Mouse (Mus musculus) heart, embryonic 16.5 days (tissue): ENCODE data around the gene Gm17720. TPM values are rescaled to one million over a fixed set of nuclear protein-coding genes. Genes with fewer than 3 reads are reported as not detected.
A peak's percentile ranks its signal among the peaks of the same experiment; 100 is the strongest.

ENCODE experiments used
- ATAC-seq: fragments of 200-750 bp; cut with Nextera tagmentation; replicated peaks from 2 replicates; pipeline ENCODE4 v1.8.0; 2017; ENCODE audit warnings: moderate number of reproducible peaks; ENCODE audit not compliant: insufficient read depth, low FRiP score; ENCODE audit errors: extremely low read depth
- H3K27ac ChIP-seq: fragments of 300-500 bp; sonication (generic); 2 replicates; pipeline ENCODE4 v1.5.1; 2014; ENCODE audit warnings: mild to moderate bottlenecking, low read length, control low read depth, moderate library complexity
- H3K27me3 ChIP-seq: fragments of 300-500 bp; sonication (generic); 2 replicates; pipeline ENCODE4 v1.6.1; 2014; ENCODE audit warnings: low read length, mixed read lengths; ENCODE audit not compliant: control insufficient read depth, insufficient read depth
- H3K36me3 ChIP-seq: fragments of 300-500 bp; sonication (generic); 2 replicates; pipeline ENCODE4 v1.6.1; 2014; ENCODE audit not compliant: control insufficient read depth, insufficient read depth
- H3K4me1 ChIP-seq: fragments of 300-500 bp; sonication (generic); 2 replicates; pipeline ENCODE4 v1.6.1; 2014; ENCODE audit warnings: low read length, mixed read lengths; ENCODE audit not compliant: control insufficient read depth, insufficient read depth
- H3K4me2 ChIP-seq: fragments of 300-500 bp; sonication (generic); 2 replicates; pipeline ENCODE4 v1.6.1; 2014; ENCODE audit warnings: low read depth, mild to moderate bottlenecking, control low read depth, low read length
- H3K4me3 ChIP-seq: fragments of 300-500 bp; sonication (generic); 2 replicates; pipeline ENCODE4 v1.5.1; 2014; ENCODE audit warnings: mild to moderate bottlenecking, control low read depth, low read length
- H3K9ac ChIP-seq: fragments of 300-500 bp; sonication (generic); 2 replicates; pipeline ENCODE4 v1.6.1; 2014; ENCODE audit warnings: low read length, control low read depth
- H3K9me3 ChIP-seq: fragments of 300-500 bp; sonication (generic); replicated peaks from 2 replicates; pipeline ENCODE4 v1.6.1; 2016; ENCODE audit warnings: low read length; ENCODE audit not compliant: control insufficient read depth
- WGBS: fragments of 180-500 bp; shearing (Covaris S2); extraction: QIAGEN DNeasy Blood & Tissue Kit; methylation state at CpG from one replicate; pipeline ENCODE4 v1.1.7; 2014; 5-methylcytosine and 5-hydroxymethylcytosine counted together
- polyA plus RNA-seq: library from polyadenylated mRNA; unstranded; fragments of >200 nt; fragmentation: Nextera tagmentation; extraction: Ambion mirVana; gene quantifications from 2 replicates; pipeline ENCODE4 v1.2.1, GENCODE M21; 2015

Gene Gm17720
- polyA plus RNA-seq, 1 experiment from 2014 or later: not detected

DNA sequence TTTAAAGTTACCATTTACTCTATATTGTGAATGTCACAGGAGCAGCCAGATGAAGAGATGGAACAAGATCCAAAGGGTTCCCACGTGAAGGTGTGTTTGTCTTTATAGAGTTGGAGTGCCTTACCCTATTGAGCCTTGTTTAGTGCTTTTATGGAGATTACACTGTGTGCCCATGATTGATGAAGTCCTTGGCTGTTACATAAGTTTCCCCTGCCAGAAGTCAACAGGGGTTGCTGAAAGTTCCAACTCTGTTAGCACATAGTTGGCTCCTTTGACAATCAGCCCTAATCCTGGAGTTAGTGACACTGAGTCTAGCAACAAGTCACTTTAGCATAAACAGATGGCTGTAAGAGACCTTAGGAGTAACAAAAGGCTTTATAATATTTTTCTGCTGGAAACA is 10.7 kb downstream of the Gm17720 start:
- no peak for ATAC-seq
- peaks cover 26% of the 10 kb centered on the region for H3K36me3 ChIP-seq
- no peaks in the 10 kb centered on the region for H3K4me1 ChIP-seq
- H3K9ac ChIP-seq: no peak overlapping the region
- H3K27me3 ChIP-seq: no peaks in the 10 kb centered on the region
- WGBS: 51% methylated on average over 1 of the region's 1 CpGs
- H3K4me3 ChIP-seq: no peak overlapping the region
- no peak overlapping the region for H3K27ac ChIP-seq
- H3K9me3 ChIP-seq: peaks cover 21% of the 10 kb centered on the region
- H3K4me2 ChIP-seq: no peak overlapping the region

DNA sequence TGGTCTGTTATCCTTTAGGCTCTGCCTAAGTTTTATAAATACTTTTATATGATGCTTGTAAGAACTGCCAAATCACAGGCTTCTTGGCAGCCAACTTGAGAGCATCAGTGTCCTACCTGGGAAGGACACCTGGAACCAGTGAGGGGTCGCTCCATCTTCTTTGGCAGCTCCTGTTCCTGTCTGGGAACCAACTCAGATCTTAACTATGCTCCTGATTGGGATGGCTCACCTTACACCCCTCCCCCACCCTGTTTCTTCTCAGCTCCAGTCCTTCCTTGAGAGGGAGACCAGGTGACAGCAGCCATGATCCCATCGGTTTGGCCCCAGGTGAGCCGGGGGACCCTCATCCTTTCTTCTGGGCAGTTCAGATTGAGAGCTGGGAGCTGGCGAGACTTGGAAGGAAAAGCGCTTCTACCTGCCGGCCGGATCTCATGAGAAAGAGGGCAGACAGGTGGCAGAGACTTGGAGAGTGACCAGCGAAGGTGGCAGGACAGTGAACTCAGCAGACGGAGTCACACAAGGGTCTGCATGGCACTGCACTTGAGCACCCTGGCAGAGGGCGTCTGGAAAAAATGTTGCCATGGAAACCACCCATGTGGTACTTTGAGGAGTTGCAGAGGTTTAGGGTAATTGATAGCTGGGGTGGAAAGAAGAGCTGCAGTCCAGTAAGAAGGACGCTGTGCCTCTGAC is 20.0 kb downstream of the Gm17720 start:
- Histone ChIP-seq H3K9me3 (no peaks in the 10 kb centered on the region), H3K4me1 (no peaks in the 10 kb centered on the region), H3K9ac (no peak overlapping the region), H3K4me3 (no peak overlapping the region), H3K27me3 (0 out of 2 replicates have a peak, but pooled peaks cover 3% of the 10 kb centered on the region), H3K4me2 (no peak overlapping the region), H3K27ac (no peak overlapping the region), H3K36me3 (peaks cover 13% of the 10 kb centered on the region)
- 81% methylated on average over 11 of the region's 11 CpGs for WGBS
- no peak for ATAC-seq

DNA sequence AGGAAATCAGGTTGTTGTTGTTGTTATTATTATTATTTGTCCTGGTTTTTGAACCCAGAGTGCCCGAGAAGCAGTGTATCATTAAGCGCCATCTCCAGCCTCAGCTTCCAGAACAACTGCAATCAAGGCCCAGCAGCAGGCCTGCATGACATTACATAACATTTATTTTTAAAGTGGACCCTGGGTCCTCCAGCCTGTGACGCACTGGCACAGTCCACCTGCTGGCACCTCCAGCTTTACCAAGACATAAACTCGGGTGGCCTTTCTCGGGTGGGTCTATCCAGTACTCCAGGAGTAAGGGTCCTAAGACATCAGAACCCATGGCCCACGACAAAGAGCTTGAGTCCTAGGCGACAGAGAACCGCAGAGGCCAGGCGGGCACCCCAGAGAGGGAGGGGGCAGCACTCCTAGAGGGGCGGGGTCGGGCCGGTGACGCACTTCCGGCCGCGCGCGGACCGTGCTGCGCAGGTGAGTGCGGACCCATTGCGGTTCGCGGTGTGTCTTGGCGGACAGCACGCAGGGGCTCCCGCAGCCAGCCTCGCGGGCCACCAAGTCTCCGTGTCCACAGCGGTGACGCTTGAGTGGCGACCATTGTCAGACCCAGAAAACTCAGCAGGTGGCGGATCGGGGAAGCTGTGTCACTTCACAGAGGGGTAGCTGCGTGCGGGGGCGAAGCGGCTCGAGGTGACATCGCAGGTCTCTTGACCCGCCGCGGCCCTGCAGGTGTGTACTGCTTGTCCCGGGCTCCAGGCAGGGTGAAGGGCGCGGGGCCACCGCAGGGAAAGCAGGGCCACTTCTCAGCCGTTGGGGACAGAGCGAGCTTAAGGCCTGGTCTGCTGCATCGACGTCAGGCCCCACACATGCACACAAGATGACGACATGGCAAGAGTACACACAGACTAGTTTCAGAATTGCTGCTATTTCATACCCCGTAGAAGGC is 23.0 kb downstream of the Gm17720 start, which contains the start of gene Zfp612:
Zfp612 (plus strand) TSS at position 465 of the 940 bp plus-strand sequence.
- Histone ChIP-seq H3K4me3 (peak within 1 kb of the TSS; percentile 69), H3K36me3 (no peaks in the 10 kb centered on the region), H3K9ac (peak within 1 kb of the TSS; percentile 67), H3K4me1 (no peaks in the 10 kb centered on the region), H3K9me3 (no peaks in the 10 kb centered on the region), H3K27me3 (0 out of 2 replicates have a peak, but pooled peaks cover 3% of the 10 kb centered on the region), H3K27ac (no peak within 1 kb of the TSS), H3K4me2 (peak within 1 kb of the TSS; percentile 66)
- WGBS: 6% methylated on average over 54 of the region's 54 CpGs
- ATAC-seq: peak; percentile 86

DNA sequence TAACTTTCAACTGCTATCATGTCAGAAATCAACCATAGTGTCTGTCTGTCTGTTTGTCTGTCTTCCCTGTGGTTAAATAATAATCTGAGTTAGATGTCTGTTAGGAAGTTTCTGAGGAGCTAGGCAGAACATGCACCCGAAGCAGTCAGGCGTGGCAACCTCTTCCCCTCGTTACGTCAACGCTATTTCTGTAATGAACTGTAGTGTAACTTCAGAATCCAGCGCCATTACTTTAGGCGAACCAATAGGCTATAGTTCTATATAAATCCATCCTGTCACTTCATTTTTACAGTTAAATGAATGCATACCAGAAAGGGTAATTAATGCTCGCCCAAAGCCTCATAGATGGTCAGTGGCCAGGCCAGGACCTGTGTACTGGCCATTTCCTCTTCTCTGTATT is 28.1 kb downstream of the Gm17720 start:
- no peaks in the 10 kb centered on the region for H3K36me3 ChIP-seq
- peaks cover 3% of the 10 kb centered on the region; the same call in 1 of the 2 replicates for H3K9me3 ChIP-seq
- no peak overlapping the region for H3K27ac ChIP-seq
- 0 out of 2 replicates have a peak, but pooled peaks cover 5% of the 10 kb centered on the region for H3K27me3 ChIP-seq
- no peaks in the 10 kb centered on the region for H3K4me1 ChIP-seq
- ATAC-seq: no peak
- H3K9ac ChIP-seq: no peak overlapping the region
- H3K4me3 ChIP-seq: no peak overlapping the region
- 79% methylated on average over 8 of the region's 8 CpGs for WGBS
- H3K4me2 ChIP-seq: no peak overlapping the region

DNA sequence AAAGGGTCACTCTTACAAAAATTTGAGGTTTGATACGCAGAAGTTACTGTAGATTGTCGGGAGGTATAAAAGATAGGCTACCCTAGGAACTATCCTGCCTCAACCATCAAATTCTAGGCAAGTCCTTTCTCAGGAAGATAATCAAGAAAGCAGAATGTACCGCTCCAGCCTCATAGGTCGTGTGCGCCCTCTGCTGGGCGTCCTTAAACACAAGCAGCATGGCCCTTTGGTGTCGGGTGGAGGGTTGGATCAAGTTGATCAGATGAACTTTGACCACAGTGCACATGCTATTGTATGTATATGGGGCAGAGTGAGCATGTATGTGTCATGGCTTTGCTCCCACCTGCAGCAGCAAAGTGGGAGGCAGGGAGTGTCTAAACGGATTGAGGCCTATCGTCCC is 31.0 kb downstream of the Gm17720 start:
- no peak overlapping the region for H3K4me2 ChIP-seq

DNA sequence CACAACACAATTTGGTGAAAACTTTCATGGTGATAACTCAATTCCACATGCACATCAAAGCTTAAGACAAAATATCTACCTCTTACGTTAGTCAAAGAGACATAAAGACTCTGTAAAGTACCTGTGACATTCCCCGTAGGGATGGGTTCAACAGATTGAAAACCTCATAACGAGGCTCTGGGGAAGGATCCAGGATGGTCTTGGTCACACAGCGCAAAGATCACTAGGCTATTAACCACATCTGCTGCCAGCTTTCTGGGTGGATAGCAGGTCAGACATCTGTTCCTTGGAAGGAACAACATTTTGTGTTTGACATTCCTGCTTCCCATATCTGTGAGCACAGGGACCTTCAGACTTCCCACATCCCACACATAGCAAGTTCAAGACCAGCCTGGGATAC is 32.8 kb downstream of the Gm17720 start:
- Histone ChIP-seq H3K4me2 (no peak overlapping the region), H3K27me3 (0 out of 2 replicates have a peak, but pooled peaks cover 2% of the 10 kb centered on the region), H3K9ac (no peak overlapping the region), H3K9me3 (peaks cover 5% of the 10 kb centered on the region), H3K36me3 (no peaks in the 10 kb centered on the region), H3K4me3 (no peak overlapping the region), H3K4me1 (no peaks in the 10 kb centered on the region), H3K27ac (no peak overlapping the region)
- no peak for ATAC-seq
- 79% methylated on average over 4 of the region's 4 CpGs for WGBS

More for the DNA sequence above, 31.0 kb downstream of the Gm17720 start:
- Histone ChIP-seq H3K27me3 (0 out of 2 replicates have a peak, but pooled peaks cover 2% of the 10 kb centered on the region), H3K4me3 (no peak overlapping the region), H3K9ac (no peak overlapping the region), H3K9me3 (peaks cover 5% of the 10 kb centered on the region), H3K36me3 (no peaks in the 10 kb centered on the region), H3K27ac (no peak overlapping the region), H3K4me1 (no peaks in the 10 kb centered on the region)
- 12% methylated on average over 9 of the region's 9 CpGs for WGBS
- ATAC-seq: 0 out of 2 replicates have a peak, but pooled peaks have one; percentile 10

DNA sequence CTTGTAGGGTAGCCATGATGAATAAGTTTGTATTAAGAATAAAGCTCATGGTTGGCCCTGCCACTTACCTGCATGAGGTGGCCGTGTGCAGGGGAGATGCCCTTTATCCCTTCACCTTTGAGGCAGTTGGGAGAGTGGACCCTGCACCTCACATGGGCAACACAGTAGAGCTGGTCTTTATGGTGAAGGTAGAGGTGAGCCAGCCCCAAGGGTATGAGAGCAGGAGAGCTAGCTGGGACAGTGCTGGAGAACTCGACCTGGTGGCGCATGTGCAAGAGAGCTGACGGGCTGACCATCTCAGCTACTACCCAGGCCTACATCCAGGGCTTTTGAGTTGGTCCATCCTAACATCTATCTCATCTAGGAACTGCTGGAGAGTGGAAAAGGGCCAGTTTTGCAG is 36.9 kb downstream of the Gm17720 start:
- 90% methylated on average over 4 of the region's 4 CpGs for WGBS
- no peak for ATAC-seq
- H3K27me3 ChIP-seq: no peaks in the 10 kb centered on the region
- peaks cover 2% of the 10 kb centered on the region for H3K9me3 ChIP-seq
- H3K36me3 ChIP-seq: no peaks in the 10 kb centered on the region
- no peak overlapping the region for H3K9ac ChIP-seq
- no peak overlapping the region for H3K4me3 ChIP-seq
- H3K4me1 ChIP-seq: no peaks in the 10 kb centered on the region
- no peak overlapping the region for H3K4me2 ChIP-seq
- no peak overlapping the region for H3K27ac ChIP-seq

DNA sequence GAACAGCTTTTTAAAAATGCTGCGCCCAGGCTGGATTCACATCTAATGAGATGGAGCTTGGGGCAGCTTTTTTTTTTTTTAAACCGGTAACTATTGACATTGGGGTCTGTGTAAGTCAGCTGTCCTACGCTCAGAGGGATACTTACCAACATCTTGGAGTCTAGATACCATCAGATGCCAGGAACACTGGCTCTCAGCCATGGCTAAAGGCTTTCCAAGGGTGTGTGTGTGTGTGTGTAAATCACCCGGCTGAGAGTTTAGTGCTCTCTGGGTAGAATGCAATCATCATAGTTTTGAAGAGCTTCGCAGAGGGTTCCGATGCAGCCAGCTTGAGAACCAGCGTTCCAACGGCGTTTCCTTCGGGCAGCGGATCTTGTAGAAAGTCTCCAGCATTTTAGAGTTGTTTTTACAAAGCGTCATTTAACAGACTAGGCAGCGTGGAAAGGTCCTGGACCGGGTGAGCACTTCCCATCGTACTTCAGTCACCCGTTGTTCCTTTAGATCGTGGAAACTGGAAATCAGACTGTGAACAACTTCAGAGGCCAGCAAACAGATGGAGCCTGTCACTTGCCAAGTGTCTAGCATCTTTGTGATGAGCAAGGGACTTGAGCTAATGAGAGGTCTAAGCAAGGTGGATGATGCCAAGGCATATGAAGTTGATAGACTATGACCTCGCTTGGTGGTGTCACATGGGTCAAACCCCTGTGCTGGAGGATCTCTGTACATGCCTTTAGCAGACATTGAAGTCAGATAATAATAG is 37.8 kb downstream of the Gm17720 start:
- Histone ChIP-seq H3K36me3 (no peaks in the 10 kb centered on the region), H3K9ac (no peak overlapping the region), H3K27ac (no peak overlapping the region), H3K4me2 (no peak overlapping the region), H3K4me3 (no peak overlapping the region), H3K9me3 (peaks cover 2% of the 10 kb centered on the region), H3K27me3 (no peaks in the 10 kb centered on the region), H3K4me1 (no peaks in the 10 kb centered on the region)
- WGBS: 88% methylated on average over 18 of the region's 18 CpGs
- ATAC-seq: no peak
